Mouse (Mus musculus) liver, embryonic 13.5 days (tissue): ENCODE measurements around the gene Rxfp4. TPM values are rescaled to one million over a fixed set of nuclear protein-coding genes. Genes with fewer than 3 reads are reported as not detected.
A peak's percentile ranks its signal among the peaks of the same experiment; 100 is the strongest.
"Not testable (repeated sequence)": the region's sequence is repeated elsewhere in the genome, so short reads cannot be mapped to it uniquely, and the experiment has no call there.

Experiments used
- ATAC-seq: fragments of 200-750 bp; cut with Nextera tagmentation; 2 replicates; pipeline ENCODE4 v1.8.0; 2017; ENCODE audit warnings: low read depth, mild to moderate bottlenecking, moderate number of reproducible peaks, moderate library complexity
- DNase-seq: peaks from one replicate; pipeline ENCODE4 v3.0.0; 2022
- H3K27ac ChIP-seq: fragments of 300-500 bp; sonication (generic); 2 replicates; pipeline ENCODE4 v1.5.1; 2015; ENCODE audit warnings: moderate library complexity, mild to moderate bottlenecking, inconsistent platforms
- H3K27me3 ChIP-seq: fragments of 300-500 bp; sonication (generic); 2 replicates; pipeline ENCODE4 v1.6.1; 2015; ENCODE audit warnings: mild to moderate bottlenecking, inconsistent platforms
- H3K36me3 ChIP-seq: fragments of 300-500 bp; sonication (generic); 2 replicates; pipeline ENCODE4 v1.6.1; 2015; ENCODE audit warnings: mild to moderate bottlenecking, inconsistent platforms
- H3K4me1 ChIP-seq: fragments of 300-500 bp; sonication (generic); replicated peaks from 2 replicates; pipeline ENCODE4 v1.6.1; 2015; ENCODE audit warnings: inconsistent platforms
- H3K4me2 ChIP-seq: fragments of 300-500 bp; sonication (generic); 2 replicates; pipeline ENCODE4 v1.6.1; 2015; ENCODE audit warnings: inconsistent platforms, mild to moderate bottlenecking, moderate library complexity
- H3K4me3 ChIP-seq: fragments of 300-500 bp; sonication (generic); replicated peaks from 2 replicates; pipeline ENCODE4 v1.5.1; 2015; ENCODE audit warnings: mild to moderate bottlenecking, inconsistent platforms
- H3K9ac ChIP-seq: fragments of 300-500 bp; sonication (generic); 2 replicates; pipeline ENCODE4 v1.6.1; 2015; ENCODE audit warnings: mild to moderate bottlenecking, inconsistent platforms
- H3K9me3 ChIP-seq: fragments of 300-500 bp; sonication (generic); replicated peaks from 2 replicates; pipeline ENCODE4 v1.6.1; 2016; ENCODE audit warnings: inconsistent platforms
- WGBS: fragments of 180-500 bp; shearing (Covaris S2); methylation state at CpG from one replicate; pipeline ENCODE4 v1.1.7; 2015; ENCODE audit not compliant: insufficient replicate concordance; 5-methylcytosine and 5-hydroxymethylcytosine counted together
- polyA plus RNA-seq: library from polyadenylated mRNA; unstranded; fragments of >200 nt; fragmentation: Nextera tagmentation; extraction: Ambion mirVana; gene quantifications from 2 replicates; pipeline ENCODE4 v1.2.1, GENCODE M21; 2015

Rxfp4 gene
- polyA plus RNA-seq, 1 experiment from 2014 or later = not detected

DNA sequence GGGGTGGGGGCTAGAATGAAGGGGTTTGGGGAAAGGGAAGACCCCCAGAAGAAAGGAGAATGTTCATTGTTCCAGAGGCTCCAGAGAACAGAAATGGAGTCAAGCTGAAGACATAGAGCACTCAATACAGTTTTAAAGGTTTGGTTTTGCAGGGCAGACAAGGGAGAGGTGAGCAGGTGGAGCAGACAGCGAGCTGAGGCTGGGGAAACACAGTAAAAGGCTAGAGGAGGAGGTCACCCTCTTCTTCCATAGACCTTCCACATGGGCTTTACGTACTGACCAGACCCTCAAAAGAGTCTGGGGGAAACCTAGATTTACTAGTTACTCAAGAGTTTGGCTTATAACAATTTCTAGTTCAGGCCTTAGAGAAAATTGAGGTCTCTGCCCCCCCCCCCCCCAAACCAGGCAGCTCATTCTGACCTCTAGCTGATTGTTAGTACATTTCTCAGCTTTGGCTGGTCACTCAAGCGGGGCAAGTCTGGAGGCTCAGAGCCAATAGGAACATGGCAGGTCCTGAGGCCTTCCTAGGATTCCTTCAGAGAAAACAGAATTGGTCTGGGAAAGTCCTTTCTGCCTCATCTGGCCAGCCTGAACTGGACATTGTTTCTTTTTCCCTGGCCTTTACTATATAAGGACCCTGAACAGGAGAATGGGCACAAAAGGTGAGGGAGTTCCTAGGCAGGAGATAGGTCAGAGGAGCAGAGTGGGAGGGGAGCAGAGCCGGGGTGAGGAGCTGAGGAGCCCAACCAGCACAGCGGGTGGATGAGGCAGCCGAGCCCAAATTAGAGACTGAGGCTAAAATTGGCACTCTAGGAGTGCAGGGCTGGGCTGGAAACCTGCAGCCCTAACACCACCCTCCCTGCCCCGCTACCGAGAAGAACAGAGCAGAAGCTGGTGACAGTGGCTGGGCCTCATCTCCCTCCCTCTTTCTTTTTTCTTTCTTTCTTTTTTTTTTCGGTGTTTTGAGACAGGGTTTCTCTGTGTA is 33.5 kb downstream of the Rxfp4 start:
- Histone ChIP-seq H3K9me3 (no peaks in the 10 kb centered on the region), H3K4me3 (no peak overlapping the region), H3K4me1 (peaks cover 72% of the 10 kb centered on the region), H3K9ac (no peak overlapping the region), H3K4me2 (peak overlapping the region; percentile 99; the same call in 1 of the 2 replicates), H3K27me3 (0 out of 2 replicates have a peak, but pooled peaks cover 5% of the 10 kb centered on the region), H3K27ac (no peak overlapping the region), H3K36me3 (no peaks in the 10 kb centered on the region)
- DNase-seq = no peak
- 40% methylated on average over 9 of the region's 9 CpGs for WGBS
- ATAC-seq = no peak

DNA sequence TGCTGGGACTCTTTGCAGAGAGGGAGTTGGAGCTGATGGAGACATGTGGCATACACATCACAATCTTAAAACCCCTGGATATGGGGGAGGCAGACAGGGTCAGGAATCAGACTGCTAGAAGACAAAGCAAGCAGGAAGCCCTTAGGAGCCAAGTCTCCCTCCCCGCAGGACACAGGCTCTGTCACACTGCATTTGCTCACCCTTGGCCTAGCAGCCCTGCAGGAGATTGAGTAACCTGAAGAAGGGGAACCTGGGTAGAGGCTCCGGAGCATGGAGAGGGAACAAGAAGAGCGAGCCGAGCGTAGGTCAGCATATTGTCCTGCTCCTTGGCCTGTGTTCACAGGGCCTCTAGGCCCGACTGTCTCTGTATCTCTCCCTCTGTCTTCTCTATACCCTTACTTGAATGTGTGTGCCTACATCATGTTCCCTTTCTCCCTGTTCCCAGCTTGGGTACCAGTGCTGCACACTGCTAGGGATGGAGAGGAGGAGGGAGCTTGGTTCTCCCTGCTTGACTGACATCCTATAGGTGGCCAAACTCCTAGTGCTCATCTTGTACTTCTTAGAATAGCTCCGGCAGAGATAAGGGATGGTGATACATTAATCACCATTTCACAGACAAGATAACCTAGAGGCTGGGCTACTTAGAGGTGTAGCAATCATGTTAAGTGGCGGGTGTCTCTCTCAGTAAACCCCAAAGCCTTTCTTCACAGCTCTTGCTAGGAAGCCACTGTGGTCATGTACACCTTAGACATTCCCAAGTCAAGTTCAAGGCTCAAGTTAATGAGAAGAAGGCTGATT is 34.7 kb downstream of the Rxfp4 start:
- Histone ChIP-seq H3K36me3 (no peaks in the 10 kb centered on the region), H3K4me1 (peaks cover 60% of the 10 kb centered on the region), H3K4me3 (no peak overlapping the region), H3K27ac (no peak overlapping the region), H3K9ac (no peak overlapping the region), H3K27me3 (0 out of 2 replicates have a peak, but pooled peaks cover 5% of the 10 kb centered on the region), H3K9me3 (no peaks in the 10 kb centered on the region), H3K4me2 (no peak overlapping the region)
- DNase-seq (no peak), ATAC-seq (peak; percentile 37)
- WGBS = 58% methylated on average over 8 of the region's 8 CpGs

DNA sequence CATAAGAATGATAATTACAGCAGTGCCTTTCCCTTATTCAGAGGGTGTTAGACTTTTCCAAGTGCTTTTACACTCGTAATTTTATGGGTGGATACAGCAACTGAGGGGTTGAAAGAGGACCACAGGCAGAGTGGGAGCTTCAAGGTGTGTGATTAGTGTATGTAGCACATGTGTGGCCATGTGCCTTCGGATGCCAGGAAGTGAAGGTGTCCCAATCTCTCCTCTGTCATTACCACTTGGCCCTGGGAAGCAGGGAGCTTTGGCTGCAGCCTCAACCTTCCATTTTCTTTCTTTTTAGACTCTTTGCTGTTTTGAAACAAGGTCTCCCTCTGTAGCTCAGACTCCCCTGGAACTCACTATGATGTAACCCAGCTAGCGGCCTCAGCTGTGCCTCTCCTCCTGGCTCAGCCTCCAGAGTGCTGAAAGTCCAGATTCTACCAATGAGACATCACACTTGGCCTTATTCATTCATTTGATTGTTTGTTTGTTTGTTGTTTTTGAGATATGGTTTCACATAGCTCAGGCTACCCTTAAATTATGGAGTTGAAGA is 35.9 kb downstream of the Rxfp4 start:
- Histone ChIP-seq H3K36me3 (no peaks in the 10 kb centered on the region), H3K4me1 (peaks cover 48% of the 10 kb centered on the region), H3K27me3 (0 out of 2 replicates have a peak, but pooled peaks cover 5% of the 10 kb centered on the region), H3K4me2 (no peak overlapping the region), H3K9ac (no peak overlapping the region), H3K4me3 (no peak overlapping the region), H3K27ac (no peak overlapping the region), H3K9me3 (no peaks in the 10 kb centered on the region)
- DNase-seq = no peak
- WGBS = 59% methylated on average over 3 of the region's 3 CpGs
- ATAC-seq = no peak

DNA sequence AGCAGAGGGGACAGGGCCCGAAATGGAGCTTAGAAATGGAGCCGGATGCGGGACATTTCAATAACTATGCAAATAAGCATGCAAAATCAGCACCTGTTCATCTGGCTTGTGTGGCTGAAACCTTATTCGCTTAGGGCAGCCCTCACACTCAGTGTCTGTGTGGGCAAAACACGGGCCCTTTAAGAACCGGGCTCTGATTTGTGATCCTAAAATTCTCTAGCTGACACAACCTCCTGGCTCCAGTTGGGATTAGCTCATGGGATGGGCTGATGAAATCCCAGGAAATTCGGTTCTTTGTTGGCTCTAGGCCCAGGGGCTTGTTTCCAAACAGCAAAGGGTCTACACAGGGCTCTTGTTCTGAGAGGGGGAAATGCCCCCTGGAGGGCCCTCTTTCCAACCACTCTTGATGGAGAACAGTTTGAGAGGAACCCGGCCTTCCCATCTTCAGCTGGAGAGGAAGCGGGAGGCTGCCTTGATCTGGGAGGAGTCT is 37.0 kb downstream of the Rxfp4 start:
- Histone ChIP-seq H3K9me3 (no peaks in the 10 kb centered on the region), H3K4me2 (no peak overlapping the region), H3K27ac (no peak overlapping the region), H3K9ac (no peak overlapping the region), H3K36me3 (no peaks in the 10 kb centered on the region), H3K27me3 (0 out of 2 replicates have a peak, but pooled peaks cover 5% of the 10 kb centered on the region), H3K4me1 (peaks cover 37% of the 10 kb centered on the region), H3K4me3 (no peak overlapping the region)
- ATAC-seq = no peak
- no peak for DNase-seq
- WGBS = 69% methylated on average over 9 of the region's 9 CpGs

DNA sequence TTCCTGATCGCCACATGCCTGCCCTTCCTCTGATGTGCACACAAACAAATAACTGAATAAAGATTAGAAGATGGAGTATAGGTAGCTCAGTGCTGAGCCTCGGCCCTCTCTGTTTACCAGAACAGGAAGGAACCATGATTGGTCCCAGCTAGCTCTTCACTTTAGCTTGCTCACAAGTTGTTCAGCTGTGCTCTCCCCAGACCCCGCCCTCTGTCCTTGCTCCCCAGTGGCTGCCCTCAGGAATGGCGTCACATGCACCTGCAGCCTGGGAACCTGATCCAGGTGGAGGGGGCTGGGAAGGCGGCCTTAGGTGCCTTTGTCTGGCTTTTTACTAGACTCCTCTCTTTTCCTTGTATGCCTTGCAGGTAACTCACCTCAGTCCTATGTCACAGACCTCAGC is 37.8 kb downstream of the Rxfp4 start:
- H3K9ac ChIP-seq = no peak overlapping the region
- no peak overlapping the region for H3K4me2 ChIP-seq
- H3K27me3 ChIP-seq = no peaks in the 10 kb centered on the region
- no peaks in the 10 kb centered on the region for H3K9me3 ChIP-seq
- no peak overlapping the region for H3K27ac ChIP-seq
- DNase-seq = no peak
- peaks cover 29% of the 10 kb centered on the region for H3K4me1 ChIP-seq
- no peaks in the 10 kb centered on the region for H3K36me3 ChIP-seq
- ATAC-seq = no peak
- 59% methylated on average over 5 of the region's 5 CpGs for WGBS
- no peak overlapping the region for H3K4me3 ChIP-seq

DNA sequence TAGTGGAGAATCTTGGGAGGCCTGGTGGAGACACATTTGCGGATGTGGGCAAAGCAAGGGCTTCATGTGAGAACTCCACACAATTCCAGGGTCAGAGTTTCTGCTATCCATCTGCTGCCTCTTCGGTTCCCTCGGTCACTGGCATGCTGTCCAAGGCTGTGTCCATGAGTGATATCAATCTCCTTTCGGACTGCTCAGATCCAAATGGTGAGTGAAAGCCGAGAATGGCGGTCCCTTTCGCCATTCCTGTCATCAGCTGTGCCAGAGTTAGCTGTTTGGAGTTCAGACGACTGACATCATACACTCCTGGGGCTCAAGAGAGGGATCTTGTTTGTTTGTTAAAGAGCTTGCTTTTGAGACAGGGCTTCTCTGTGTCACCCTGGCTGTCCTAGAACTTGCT is 38.5 kb downstream of the Rxfp4 start:
- no peaks in the 10 kb centered on the region for H3K9me3 ChIP-seq
- 71% methylated on average over 8 of the region's 8 CpGs for WGBS
- peaks cover 22% of the 10 kb centered on the region for H3K4me1 ChIP-seq
- DNase-seq = no peak
- H3K27ac ChIP-seq = no peak overlapping the region
- no peak overlapping the region for H3K9ac ChIP-seq
- no peak for ATAC-seq
- no peak overlapping the region for H3K4me3 ChIP-seq
- H3K27me3 ChIP-seq = no peaks in the 10 kb centered on the region
- no peak overlapping the region for H3K4me2 ChIP-seq
- no peaks in the 10 kb centered on the region for H3K36me3 ChIP-seq

DNA sequence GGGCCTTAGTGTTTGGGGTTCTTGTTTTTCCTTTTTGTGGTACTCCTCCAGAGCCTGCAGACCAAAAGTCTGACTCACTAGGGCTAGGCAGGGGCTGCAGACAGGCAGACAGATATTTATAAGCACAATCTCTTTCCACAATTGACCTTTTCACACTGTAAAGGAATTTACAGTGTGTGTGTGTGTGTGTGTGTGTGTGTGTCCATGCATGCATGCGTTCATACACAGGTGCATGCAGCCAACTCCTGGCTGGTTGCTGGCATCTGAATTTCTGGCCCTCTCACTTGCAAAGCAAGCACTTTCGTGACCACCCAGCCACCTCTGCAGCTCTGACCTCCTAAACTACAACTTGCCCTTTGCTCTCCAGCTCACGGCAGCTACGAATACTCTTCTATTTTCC is 43.9 kb downstream of the Rxfp4 start:
- Histone ChIP-seq H3K9ac (no peak overlapping the region), H3K36me3 (no peaks in the 10 kb centered on the region), H3K27ac (no peak overlapping the region), H3K4me2 (no peak overlapping the region), H3K9me3 (no peaks in the 10 kb centered on the region), H3K4me3 (no peak overlapping the region), H3K27me3 (peaks cover 4% of the 10 kb centered on the region; the same call in 1 of the 2 replicates), H3K4me1 (peaks cover 22% of the 10 kb centered on the region)
- DNase-seq (no peak), ATAC-seq (no peak)
- WGBS = 67% methylated on average over 4 of the region's 4 CpGs

DNA sequence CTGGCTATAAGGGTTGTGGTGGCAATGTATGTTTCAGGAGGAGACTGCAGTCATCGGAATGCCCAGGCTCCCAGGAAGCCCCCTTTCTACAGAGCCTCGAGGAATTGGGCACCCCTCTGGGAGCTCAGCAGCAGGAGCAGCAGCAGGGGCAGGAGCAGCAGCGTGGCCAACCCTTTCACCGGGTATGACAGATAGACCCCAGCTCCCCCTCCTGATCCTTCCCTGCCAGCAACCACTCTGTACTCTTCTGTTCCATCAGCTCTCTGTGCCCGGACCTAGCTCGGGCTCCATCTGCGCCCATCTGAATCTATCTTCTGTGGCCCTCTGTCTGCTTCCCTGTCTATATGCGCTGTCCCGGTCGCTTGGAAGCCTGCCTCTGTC is 45.2 kb downstream of the Rxfp4 start:
- 23% methylated on average over 10 of the region's 10 CpGs for WGBS
- ATAC-seq = peak; percentile 25
- H3K27ac ChIP-seq = no peak overlapping the region
- no peaks in the 10 kb centered on the region for H3K9me3 ChIP-seq
- H3K4me2 ChIP-seq = peak overlapping the region; percentile 51
- no peak for DNase-seq
- H3K4me1 ChIP-seq = peaks cover 28% of the 10 kb centered on the region
- no peaks in the 10 kb centered on the region for H3K36me3 ChIP-seq
- H3K9ac ChIP-seq = peak overlapping the region; percentile 41; the same call in 1 of the 2 replicates
- H3K4me3 ChIP-seq = no peak overlapping the region
- H3K27me3 ChIP-seq = peaks cover 4% of the 10 kb centered on the region; the same call in 1 of the 2 replicates

DNA sequence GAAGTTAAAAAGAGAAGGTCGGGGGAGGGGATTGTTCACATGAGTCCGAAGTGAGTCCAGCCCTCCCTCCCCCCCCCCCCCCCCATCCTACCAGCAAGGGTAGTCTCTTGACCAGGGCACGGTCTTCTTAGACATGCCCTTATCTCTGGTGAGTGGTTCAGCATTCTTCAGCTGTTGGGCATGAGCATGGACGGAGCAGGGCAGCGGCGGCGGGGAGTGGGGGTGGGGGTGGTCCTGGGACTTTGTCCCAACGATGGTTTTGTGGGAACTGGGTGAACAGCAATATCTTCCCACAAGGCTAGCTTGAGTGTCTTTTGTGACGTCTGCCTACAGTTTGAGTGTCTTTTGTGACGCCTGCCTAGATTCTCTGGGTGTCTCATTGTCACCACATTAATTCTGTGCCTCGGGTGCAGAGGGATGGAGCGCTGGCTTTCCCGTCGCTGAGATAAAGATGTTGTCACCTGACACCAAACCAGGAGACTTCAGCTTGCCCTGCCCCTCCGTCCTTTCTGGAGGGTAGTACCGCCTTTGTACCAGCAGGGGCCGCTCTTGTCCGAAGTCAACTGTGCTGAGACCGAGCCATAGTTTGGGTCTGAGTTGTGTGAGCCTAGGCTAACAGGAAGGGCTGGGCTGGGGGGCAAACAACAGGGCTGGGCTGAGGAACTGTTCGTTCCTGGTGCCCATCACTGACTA is 45.7 kb downstream of the Rxfp4 start:
- H3K4me1 ChIP-seq = peaks cover 28% of the 10 kb centered on the region
- no peaks in the 10 kb centered on the region for H3K9me3 ChIP-seq
- H3K4me3 ChIP-seq = peak overlapping the region; percentile 25; the same call in 1 of the 2 replicates
- DNase-seq (peak; percentile 80), ATAC-seq (peak; percentile 77)
- WGBS = under 1% methylated on average over 20 of the region's 20 CpGs
- H3K36me3 ChIP-seq = no peaks in the 10 kb centered on the region
- no peak overlapping the region for H3K27ac ChIP-seq
- H3K27me3 ChIP-seq = peaks cover 4% of the 10 kb centered on the region; the same call in 1 of the 2 replicates
- peak overlapping the region; percentile 41; the same call in 1 of the 2 replicates for H3K9ac ChIP-seq
- peak overlapping the region; percentile 51 for H3K4me2 ChIP-seq

DNA sequence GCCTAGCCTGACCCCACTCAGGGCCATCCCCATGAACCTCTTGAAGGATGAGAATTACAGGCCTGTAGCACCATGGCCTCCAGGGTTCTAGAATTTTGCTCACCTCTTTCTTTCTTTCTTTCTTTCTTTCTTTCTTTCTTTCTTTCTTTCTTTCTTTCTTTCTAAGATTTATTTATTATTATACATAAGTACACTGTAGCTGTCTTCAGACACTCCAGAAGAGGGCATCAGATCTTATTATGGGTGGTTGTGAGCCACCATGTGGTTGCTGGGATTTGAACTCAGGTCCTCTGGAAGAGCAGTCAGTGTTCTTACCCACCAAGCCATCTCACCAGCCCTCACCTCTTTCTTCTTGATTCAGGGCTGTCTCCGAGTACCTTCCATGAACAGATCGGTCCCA is 47.3 kb downstream of the Rxfp4 start, which contains the start of gene Arhgef2:
Gene Arhgef2, plus strand, starts transcription at position 301 of the 400 bp plus-strand sequence.
- H3K27me3 ChIP-seq, DNase-seq, H3K36me3 ChIP-seq, H3K4me3 ChIP-seq, H3K9me3 ChIP-seq, H3K9ac ChIP-seq, H3K27ac ChIP-seq, ATAC-seq: not testable (repeated sequence)
- Histone ChIP-seq H3K4me2 (peak within 1 kb of the TSS; percentile 51; the same call in 1 of the 2 replicates), H3K4me1 (peaks cover 28% of the 10 kb centered on the region)
- WGBS = 70% methylated on average over 2 of the region's 2 CpGs
